Mouse (Mus musculus) spleen, adult 12 weeks (tissue): ENCODE results near the gene Plod1.
A peak's percentile ranks its signal among the peaks of the same experiment; 100 is the strongest.
"Not testable (repeated sequence)": the region's sequence is repeated elsewhere in the genome, so short reads cannot be mapped to it uniquely, and the experiment has no call there.

Source experiments
- DNase-seq: peaks from one replicate; pipeline ENCODE4 v3.0.0; 2022; ENCODE audit warnings: low spot score

Plod1 gene

GRCm38 (mm10) chr4:147890341-147890740, 46.2 kb downstream of the Plod1 start:
- no peak for DNase-seq

- DNase-seq, result no peak
Observed at GRCm38 (mm10) chr4:147888237-147888636, 48.3 kb downstream of the Plod1 start.

DNA sequence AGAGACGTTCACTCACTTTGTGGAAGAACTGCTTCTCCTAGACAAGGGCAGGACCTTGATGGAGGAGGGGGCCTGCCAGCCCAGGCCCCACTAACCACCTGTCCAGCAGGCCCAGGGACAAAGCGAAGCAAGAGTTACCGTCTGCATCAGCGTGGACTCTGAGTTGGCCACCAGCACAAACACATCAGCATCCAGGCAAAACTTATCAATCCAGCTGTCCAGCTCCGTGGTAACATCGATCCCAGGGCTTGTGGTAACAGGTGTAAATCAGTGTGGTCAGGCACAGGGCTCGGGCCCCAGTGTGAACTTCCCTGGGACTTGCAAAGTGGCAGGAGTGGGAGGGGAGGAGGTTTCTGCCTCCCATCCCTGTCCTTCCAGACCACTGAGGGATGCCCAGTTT, 49.3 kb downstream of the Plod1 start:
- no peak for DNase-seq

- no peak for DNase-seq
Observed at GRCm38 (mm10) chr4:147886158-147886557, 50.4 kb downstream of the Plod1 start.

- no peak for DNase-seq
Observed at GRCm38 (mm10) chr4:147884138-147884537, 52.4 kb downstream of the Plod1 start.

- DNase-seq, result no peak
Observed at GRCm38 (mm10) chr4:147883041-147883440, 53.5 kb downstream of the Plod1 start.

DNA sequence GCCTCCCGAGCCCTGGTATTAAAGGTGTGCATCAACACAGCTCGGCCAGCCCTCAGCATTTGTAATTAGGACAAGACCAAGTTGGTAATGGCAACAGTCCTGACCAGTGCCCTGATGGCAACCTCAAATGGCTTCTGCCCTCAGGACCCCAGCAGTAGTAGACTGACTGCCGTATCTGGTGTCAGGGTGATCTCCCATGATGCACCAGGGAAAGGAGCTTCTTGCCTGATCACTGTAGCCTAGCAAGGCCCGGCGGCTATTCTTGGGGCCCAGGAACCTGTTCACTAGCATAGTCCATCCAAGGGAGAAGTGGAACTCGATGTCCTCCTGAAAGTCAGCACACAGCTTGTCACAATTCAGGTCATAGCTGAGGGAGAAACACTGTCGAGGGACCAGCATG, 54.8 kb downstream of the Plod1 start:
- no peak for DNase-seq

DNA sequence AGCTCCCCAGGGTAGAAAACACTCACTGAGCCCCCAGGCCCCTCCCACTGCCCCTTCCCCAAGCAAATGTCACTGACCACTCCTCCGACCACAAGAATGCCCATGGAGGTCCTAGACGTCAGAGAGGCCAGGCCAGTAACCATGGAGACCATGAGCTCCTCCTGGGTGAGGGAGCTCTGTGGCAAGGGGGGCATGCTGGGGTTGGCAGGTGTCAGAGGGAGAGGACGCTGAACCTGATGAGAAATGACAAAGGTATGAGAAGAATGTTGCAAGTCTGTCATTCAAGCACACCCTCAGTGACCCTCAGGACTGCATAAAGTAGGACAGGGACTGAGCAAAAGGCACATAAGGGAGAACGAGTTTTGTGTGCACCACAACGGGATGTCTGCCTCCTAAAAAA, 56.7 kb downstream of the Plod1 start:
- no peak for DNase-seq

GRCm38 (mm10) chr4:147879456-147879855, 57.1 kb downstream of the Plod1 start:
- DNase-seq, result no peak

DNA sequence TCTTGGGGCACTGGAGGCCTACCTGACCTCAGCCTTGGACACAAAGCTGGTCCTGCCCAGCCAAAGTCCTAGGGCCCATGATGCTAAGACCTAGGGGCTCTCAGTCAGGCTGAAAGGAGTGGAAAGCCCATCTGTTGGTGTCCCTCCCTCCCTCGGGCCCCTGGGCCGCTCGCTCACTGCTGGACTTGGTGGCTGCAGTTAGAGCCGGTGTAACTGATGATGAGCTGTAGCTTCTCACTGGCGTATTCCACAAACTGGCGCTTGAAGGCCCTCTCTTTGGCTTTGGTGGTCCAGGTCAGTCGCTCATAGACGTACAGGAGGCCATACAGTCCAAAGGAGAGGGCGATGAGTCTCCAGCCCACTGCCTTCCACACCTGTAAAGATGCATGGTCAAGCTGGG, 58.0 kb downstream of the Plod1 start:
- DNase-seq, result no peak

- DNase-seq, result no peak
Observed at GRCm38 (mm10) chr4:147875852-147876575, 60.6 kb downstream of the Plod1 start.

DNA sequence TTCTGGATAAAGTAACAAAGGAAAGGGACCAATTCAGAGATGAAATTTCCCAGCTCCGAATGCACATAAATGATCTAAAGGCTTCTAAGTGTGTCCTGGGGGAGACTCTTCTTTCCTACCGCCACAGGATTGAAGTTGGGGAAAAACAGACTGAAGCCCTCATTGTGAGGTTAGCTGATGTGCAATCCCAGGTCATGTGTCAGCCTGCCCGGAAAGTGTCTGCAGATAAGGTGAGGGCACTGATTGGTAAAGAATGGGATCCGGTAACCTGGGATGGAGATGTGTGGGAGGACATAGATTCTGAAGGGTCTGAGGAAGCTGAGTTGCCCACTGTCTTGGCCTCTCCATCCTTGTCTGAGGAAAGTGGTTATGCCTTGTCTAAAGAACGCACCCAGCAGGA, 67.3 kb downstream of the Plod1 start:
- no peak for DNase-seq

- DNase-seq, result peak; percentile 85
Observed at GRCm38 (mm10) chr4:147868450-147869031, 68.0 kb downstream of the Plod1 start, which contains the start of the genes Miip and Fv1. Gene Miip (minus strand): TSS chr4:147868816. Gene Fv1 (plus strand): TSS chr4:147868979.

DNA sequence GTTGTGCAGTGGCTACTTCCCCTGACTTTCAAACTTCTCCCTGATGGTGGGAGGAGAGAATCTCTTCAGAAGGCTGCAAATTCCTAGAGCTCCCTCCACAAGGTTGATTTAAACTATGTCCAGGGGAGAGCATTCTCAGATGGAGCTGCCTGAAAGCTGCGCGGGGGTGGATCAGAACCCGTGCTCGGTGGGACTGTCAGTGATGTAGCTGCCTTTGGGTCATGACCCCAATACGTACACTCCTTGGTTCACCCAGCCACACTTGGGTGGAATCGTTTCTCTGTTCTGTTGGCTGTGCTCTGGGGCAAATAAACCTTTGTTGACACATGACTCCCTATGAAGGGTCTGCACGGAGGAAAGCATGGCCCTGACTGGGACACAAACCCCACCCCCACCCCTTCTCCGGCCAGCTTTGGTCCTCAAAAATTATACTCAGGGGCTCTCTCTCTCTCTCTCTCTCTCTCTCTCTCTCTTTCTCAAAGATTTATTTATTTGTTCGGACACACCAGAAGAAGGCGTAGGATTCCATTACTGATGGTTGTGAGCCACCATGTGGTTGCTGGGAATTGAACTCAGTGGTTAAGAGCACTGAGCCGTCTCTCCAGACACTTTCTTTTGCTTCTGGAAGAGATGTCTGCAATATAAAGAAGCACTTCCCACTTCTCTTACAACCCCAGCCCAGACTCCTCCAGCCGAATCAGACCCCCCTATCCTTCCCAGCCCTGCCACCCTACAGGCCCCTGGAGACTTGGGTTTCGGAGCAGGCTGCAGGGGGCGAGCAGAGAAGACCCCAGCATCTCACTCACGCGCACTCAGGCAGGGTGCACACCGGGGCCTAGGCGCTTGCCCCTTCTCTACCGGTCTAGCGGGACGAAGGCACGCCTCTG, 68.8 kb downstream of the Plod1 start:
- DNase-seq, result no peak

- not testable (repeated sequence) for DNase-seq
Observed at GRCm38 (mm10) chr4:147866793-147867192, 69.8 kb downstream of the Plod1 start.

- no peak for DNase-seq
Observed at GRCm38 (mm10) chr4:147866056-147866455, 70.5 kb downstream of the Plod1 start.

DNA sequence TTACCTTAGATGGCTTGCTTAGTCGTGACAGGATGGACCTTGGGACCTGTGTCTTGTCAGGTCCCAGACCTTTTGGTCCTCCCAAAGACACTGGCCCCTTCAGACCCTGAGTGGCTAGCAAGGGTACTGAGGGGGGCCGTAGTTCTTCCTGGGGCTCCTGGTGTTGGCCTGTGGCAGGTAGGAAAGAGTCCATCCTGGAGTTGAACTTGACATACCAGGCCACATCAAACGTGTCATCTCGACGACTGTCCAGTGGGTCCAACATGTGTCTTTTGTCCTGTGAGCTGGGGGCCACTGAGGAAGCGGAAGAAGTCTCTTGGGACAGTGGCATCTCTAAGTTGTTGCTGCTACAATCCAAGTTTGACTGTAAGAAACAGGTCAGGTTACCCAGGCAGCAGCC, 70.9 kb downstream of the Plod1 start:
- no peak for DNase-seq

- DNase-seq, result no peak
Observed at GRCm38 (mm10) chr4:147862051-147862450, 74.5 kb downstream of the Plod1 start.
